Comparison of ENCODE assay signal across 26 mouse cellular contexts in the genomic region with DNA sequence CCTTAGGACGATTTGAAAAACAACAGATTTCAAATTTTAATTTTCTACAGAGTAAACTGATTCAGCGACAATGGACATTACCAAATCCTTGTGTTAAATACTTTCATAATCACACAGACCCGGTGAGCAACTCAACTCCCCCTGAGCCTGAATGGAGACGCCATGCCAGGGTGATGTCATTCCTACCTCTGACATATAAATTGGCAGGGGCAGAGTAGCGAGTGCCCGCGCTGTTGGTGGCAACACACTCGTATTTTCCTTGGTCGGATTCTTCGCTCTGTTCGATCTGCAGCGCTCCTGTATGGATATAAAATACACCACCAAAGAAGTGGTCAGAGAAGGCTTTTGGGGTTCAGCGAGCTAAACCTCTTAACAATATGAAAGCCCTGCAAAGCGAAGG.
DNase-seq lines count a peak whose midpoint lies in the region; ATAC-seq and TF ChIP-seq lines count a peak whose summit lies in the region.
"Had no signal": no experiment of that assay in that cellular context is flagged by ENCODE, and none has a peak within 500 bp of the region (broad histone marks: within the 10 kb centered on the region; RNA-seq: fewer than 3 reads in every experiment).

No protein-coding gene starts in this region.

- H3K36me3 ChIP-seq in forebrain, embryonic 13.5 days (ENCODE audit: poor library complexity, severe bottlenecking) = no peaks in the 10 kb centered on the region
- H3K36me3 ChIP-seq in forebrain, postnatal 0 days (ENCODE audit: insufficient read depth) = no peaks in the 10 kb centered on the region
- H3K36me3 ChIP-seq in midbrain, embryonic 11.5 days (ENCODE audit: control insufficient read depth, insufficient read depth, low read length) = no peaks in the 10 kb centered on the region
- H3K36me3 ChIP-seq in midbrain, embryonic 13.5 days = no peaks in the 10 kb centered on the region; the same call in 1 of the 2 replicates
- H3K36me3 ChIP-seq: embryonic facial prominence, embryonic 10.5 days; G1E; heart, embryonic 15.5 days; limb, embryonic 12.5 days; midbrain, embryonic 12.5 days had no signal

- no peak for DNase-seq in forebrain, postnatal 0 days
- peak; percentile 56 for DNase-seq in midbrain, embryonic 11.5 days (ENCODE audit: low spot score, missing footprints)
- peak; percentile 44 to 55 for DNase-seq in cerebellum, adult 2 months
- peak; percentile 39 to 55 for DNase-seq in cerebellum, postnatal 25 days
- no peak for DNase-seq in gastrocnemius, postnatal 10 days
- DNase-seq in kidney, adult 18-20 months = no peak
- DNase-seq: adrenal gland, postnatal 25 days; gastrocnemius, postnatal 25 days; heart, postnatal 36 days; kidney, adult 2 months; lung, adult 2 months; lung, postnatal 14 days; spleen, adult 18-20 months had no signal

- no peak overlapping the region for H3K4me2 ChIP-seq in forebrain, embryonic 13.5 days
- H3K4me2 ChIP-seq in forebrain, postnatal 0 days (ENCODE audit: low read depth) = no peak overlapping the region
- H3K4me2 ChIP-seq in midbrain, embryonic 11.5 days = no peak overlapping the region
- no peak overlapping the region for H3K4me2 ChIP-seq in midbrain, embryonic 13.5 days (replicated peaks)
- H3K4me2 ChIP-seq: heart, embryonic 15.5 days; hindbrain, embryonic 14.5 days; limb, embryonic 12.5 days; liver, embryonic 11.5 days; midbrain, embryonic 12.5 days had no signal

- H3K9ac ChIP-seq in forebrain, embryonic 13.5 days = no peak overlapping the region
- no peak overlapping the region for H3K9ac ChIP-seq in forebrain, postnatal 0 days
- no peak overlapping the region for H3K9ac ChIP-seq in midbrain, embryonic 11.5 days (ENCODE audit: low read length)
- no peak overlapping the region for H3K9ac ChIP-seq in midbrain, embryonic 13.5 days (replicated peaks)
- H3K9ac ChIP-seq: heart, embryonic 15.5 days; hindbrain, embryonic 14.5 days; limb, embryonic 12.5 days; midbrain, embryonic 12.5 days had no signal

- 80% methylated on average over 14 of the region's 14 CpGs for WGBS in forebrain, embryonic 13.5 days
- 70% methylated on average over 14 of the region's 14 CpGs for WGBS in forebrain, postnatal 0 days
- 87% methylated on average over 14 of the region's 14 CpGs for WGBS in midbrain, embryonic 11.5 days
- 85% methylated on average over 14 of the region's 14 CpGs for WGBS in midbrain, embryonic 13.5 days
- 79% methylated on average over 14 of the region's 14 CpGs for WGBS in cerebellum, adult 2 months

- no peak overlapping the region for H3K27ac ChIP-seq in forebrain, embryonic 13.5 days
- no peak overlapping the region for H3K27ac ChIP-seq in forebrain, postnatal 0 days (ENCODE audit: low read depth, low read length)
- H3K27ac ChIP-seq in midbrain, embryonic 11.5 days (ENCODE audit: low read depth, low read length) = no peak overlapping the region
- H3K27ac ChIP-seq in midbrain, embryonic 13.5 days = no peak overlapping the region
- H3K27ac ChIP-seq in cerebellum, adult 2 months (ENCODE audit: insufficient read depth, low read length) = no peak overlapping the region
- H3K27ac ChIP-seq: embryonic facial prominence, embryonic 10.5 days; heart, embryonic 15.5 days; hindbrain, embryonic 14.5 days; kidney, postnatal 0 days; limb, embryonic 12.5 days; midbrain, embryonic 12.5 days had no signal

- no peak for TF ChIP-seq POLR2A in cerebellum, adult 2 months (IDR thresholded peaks at IDR 0.05; ENCODE audit: borderline replicate concordance, insufficient read depth, low read length)

- no peak for TF ChIP-seq CTCF in forebrain, postnatal 0 days (IDR thresholded peaks at IDR 0.05; ENCODE audit: low read depth)
- TF ChIP-seq CTCF in cerebellum, adult 2 months (IDR thresholded peaks at IDR 0.05; ENCODE audit: borderline replicate concordance, insufficient read depth, low read depth, low read length) = no peak

- H3K4me1 ChIP-seq in forebrain, embryonic 13.5 days = no peaks in the 10 kb centered on the region
- no peaks in the 10 kb centered on the region for H3K4me1 ChIP-seq in forebrain, postnatal 0 days (ENCODE audit: insufficient read depth)
- H3K4me1 ChIP-seq in midbrain, embryonic 11.5 days (ENCODE audit: control insufficient read depth, insufficient read depth, low read length) = no peaks in the 10 kb centered on the region
- no peaks in the 10 kb centered on the region for H3K4me1 ChIP-seq in midbrain, embryonic 13.5 days (replicated peaks)
- no peaks in the 10 kb centered on the region for H3K4me1 ChIP-seq in cerebellum, adult 2 months (ENCODE audit: control insufficient read depth, insufficient read depth, low read length)
- H3K4me1 ChIP-seq: embryonic facial prominence, embryonic 10.5 days; heart, embryonic 15.5 days had no signal

- no peak overlapping the region for H3K4me3 ChIP-seq in forebrain, embryonic 13.5 days
- H3K4me3 ChIP-seq in forebrain, postnatal 0 days (ENCODE audit: low read depth, low read length) = no peak overlapping the region
- no peak overlapping the region for H3K4me3 ChIP-seq in midbrain, embryonic 11.5 days (ENCODE audit: low read depth, low read length)
- no peak overlapping the region for H3K4me3 ChIP-seq in midbrain, embryonic 13.5 days (replicated peaks)
- no peak overlapping the region for H3K4me3 ChIP-seq in cerebellum, adult 2 months (replicated peaks; ENCODE audit: insufficient read depth, low read depth, low read length)
- H3K4me3 ChIP-seq: embryonic facial prominence, embryonic 10.5 days; heart, embryonic 15.5 days; limb, embryonic 12.5 days; midbrain, embryonic 12.5 days had no signal

- H3K9me3 ChIP-seq in forebrain, embryonic 13.5 days (replicated peaks) = no peaks in the 10 kb centered on the region
- H3K9me3 ChIP-seq in forebrain, postnatal 0 days (ENCODE audit: low read length) = no peaks in the 10 kb centered on the region
- no peaks in the 10 kb centered on the region for H3K9me3 ChIP-seq in midbrain, embryonic 11.5 days (ENCODE audit: control insufficient read depth, low read length)
- H3K9me3 ChIP-seq in midbrain, embryonic 13.5 days = no peaks in the 10 kb centered on the region
- H3K9me3 ChIP-seq: embryonic facial prominence, embryonic 10.5 days; G1E; heart, embryonic 15.5 days; limb, embryonic 12.5 days; midbrain, embryonic 12.5 days had no signal

- ATAC-seq in forebrain, embryonic 13.5 days = peak; percentile 41; the same call in 1 of the 2 replicates
- ATAC-seq in forebrain, postnatal 0 days = no peak
- ATAC-seq in midbrain, embryonic 11.5 days (ENCODE audit: low FRiP score) = no peak
- ATAC-seq in midbrain, embryonic 13.5 days = no peak
- ATAC-seq: inflammation-experienced regulatory T-cells, adult 6 months; Patski had no signal

- H3K27me3 ChIP-seq in forebrain, embryonic 13.5 days = no peaks in the 10 kb centered on the region
- H3K27me3 ChIP-seq in forebrain, postnatal 0 days (ENCODE audit: insufficient read depth, low read length) = no peaks in the 10 kb centered on the region
- no peaks in the 10 kb centered on the region for H3K27me3 ChIP-seq in midbrain, embryonic 11.5 days (ENCODE audit: control insufficient read depth, insufficient read depth, low read length)
- no peaks in the 10 kb centered on the region for H3K27me3 ChIP-seq in midbrain, embryonic 13.5 days
- H3K27me3 ChIP-seq in cerebellum, adult 2 months (ENCODE audit: control insufficient read depth, insufficient read depth, low read length) = no peaks in the 10 kb centered on the region
- H3K27me3 ChIP-seq: CH12.LX; heart, embryonic 15.5 days; limb, embryonic 12.5 days; midbrain, embryonic 12.5 days; Patski had no signal

Comparison
In these comparisons a context has a peak if more than half of its experiments do, and no peak if none do; other contexts are left out.
1. DNase-seq: peak in midbrain, embryonic 11.5 days (single experiment), cerebellum, adult 2 months (2 of 2) and cerebellum, postnatal 25 days (2 of 2); none in forebrain, postnatal 0 days (single experiment), gastrocnemius, postnatal 10 days (single experiment) and kidney, adult 18-20 months (single experiment).